Mouse (Mus musculus) pancreas, adult 10 weeks (tissue): ENCODE measurements around the gene Prokr1. TPM values are rescaled to one million over a fixed set of nuclear protein-coding genes. Genes with fewer than 3 reads are reported as not detected.

Experiments
- polyA plus RNA-seq: library from polyadenylated mRNA; stranded (reverse); fragments of 350-450 nt; fragmentation: Illumina TruSeq; extraction: RNeasy Lipid Tissue Mini Kit (QIAGEN cat#74804); gene quantifications from one replicate; pipeline ENCODE4 v1.2.3, GENCODE M21; 2015; ENCODE audit warnings: low read depth, low replicate concordance; ENCODE audit not compliant: insufficient read depth

Prokr1 gene
- polyA plus RNA-seq, result 0.26 TPM

GRCm38 (mm10) chr6:87590394-87591281, at the start of gene Prokr1:
TSS of gene Prokr1 (minus strand) at chr6:87590743.

GRCm38 (mm10) chr6:87532953-87533710, 57.4 kb downstream of the Prokr1 start, which contains the start of gene Arhgap25:
TSS of gene Arhgap25 (minus strand) at chr6:87533259.

Other genes with a start within 250 kb of the Prokr1 start
- gene Gkn1, start 239.8 kb downstream of the Prokr1 start, polyA plus RNA-seq, result not detected
- gene Gkn2, start 217.4 kb downstream of the Prokr1 start, polyA plus RNA-seq, result not detected
- gene Gkn3, start 201.8 kb downstream of the Prokr1 start, polyA plus RNA-seq, result 1.4 TPM
- not detected for gene Bmp10, start 161.7 kb downstream of the Prokr1 start, polyA plus RNA-seq
- 1.6 TPM for gene Arhgap25, start 57.5 kb downstream of the Prokr1 start, polyA plus RNA-seq
- gene Aplf, start 81.5 kb upstream of the Prokr1 start, polyA plus RNA-seq, result 1.2 TPM
- 1.2 TPM for gene Efcc1, start 140.1 kb upstream of the Prokr1 start, polyA plus RNA-seq
- not detected for gene Gp9, start 187.3 kb upstream of the Prokr1 start, polyA plus RNA-seq
- gene Rab43, start 221.4 kb upstream of the Prokr1 start, polyA plus RNA-seq, result 4.3 TPM
- gene Gm45140, start 245.1 kb upstream of the Prokr1 start, polyA plus RNA-seq, result 0.72 TPM
- 3.9 TPM for gene Isy1, start 248.1 kb upstream of the Prokr1 start, polyA plus RNA-seq